Mouse (Mus musculus) urinary bladder, postnatal 10 days (tissue): ENCODE data around the gene Zfp82.
"Not testable (repeated sequence)": the region's sequence is repeated elsewhere in the genome, so short reads cannot be mapped to it uniquely, and the experiment has no call there.

Source experiments
- DNase-seq: peaks from one replicate; pipeline ENCODE4 v3.0.0; 2022; ENCODE audit warnings: low spot score

Zfp82 gene

DNA sequence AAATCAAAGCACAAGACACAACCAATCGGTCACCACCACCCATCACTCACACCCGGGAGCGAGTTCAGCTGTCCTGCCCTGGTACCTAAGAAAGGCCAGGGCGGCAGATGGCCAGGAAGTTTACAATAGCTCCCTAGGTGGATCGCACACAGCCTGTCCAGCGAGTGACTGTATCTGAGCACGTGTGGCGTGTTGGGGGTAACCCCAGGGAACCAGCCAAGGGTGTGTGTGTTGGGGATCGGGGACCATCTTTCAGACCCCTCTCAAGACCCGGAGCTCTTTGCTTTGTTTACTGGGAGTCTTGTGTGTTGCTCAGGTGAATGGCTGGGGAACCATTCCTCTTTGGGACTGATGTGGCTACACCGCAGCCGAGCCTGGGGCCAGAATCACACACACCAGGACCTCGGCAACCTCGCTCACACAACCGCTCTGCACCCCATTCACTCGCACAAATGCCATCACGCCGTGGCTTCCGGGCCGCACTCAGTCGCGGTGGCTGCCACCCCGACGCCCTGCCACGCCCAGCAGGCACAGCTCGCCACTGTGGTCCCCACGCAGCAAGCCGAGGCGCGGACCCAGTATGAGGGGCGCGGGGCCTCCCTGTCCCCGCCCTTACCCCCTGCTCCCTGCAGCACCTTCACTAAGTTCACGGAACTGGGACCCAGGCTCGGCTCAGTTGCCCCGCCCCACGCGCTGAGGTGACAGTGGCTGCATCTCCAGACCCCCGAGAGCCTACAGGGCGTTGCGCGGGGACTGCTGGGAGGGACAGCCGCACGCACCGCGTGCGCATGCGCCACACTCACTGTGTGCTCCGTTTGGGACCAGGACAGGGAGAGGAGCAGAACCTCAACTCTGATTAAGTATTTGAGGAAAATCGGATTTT, at the start of gene Zfp82:
Zfp82 (minus strand) TSS at position 755 of the 883 bp plus-strand sequence.
- peak; percentile 30 for DNase-seq

DNA sequence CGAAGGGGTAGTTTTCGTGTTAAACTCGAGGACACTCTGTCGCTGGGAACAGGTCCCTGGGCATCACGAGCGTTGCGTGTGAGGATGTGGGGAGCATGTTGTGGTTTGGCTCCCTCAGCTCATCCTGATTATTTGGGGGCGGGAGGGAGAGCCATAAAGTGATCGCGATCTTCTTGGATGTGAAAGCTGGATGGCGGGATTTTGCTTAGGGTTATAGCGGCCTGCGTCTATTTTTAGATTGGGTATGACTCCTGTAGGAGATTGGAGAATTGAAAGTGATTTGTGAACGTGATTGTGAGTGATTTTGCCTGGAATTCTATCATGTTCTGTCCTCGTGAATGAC, 49.5 kb upstream of the Zfp82 start:
- DNase-seq = no peak

DNA sequence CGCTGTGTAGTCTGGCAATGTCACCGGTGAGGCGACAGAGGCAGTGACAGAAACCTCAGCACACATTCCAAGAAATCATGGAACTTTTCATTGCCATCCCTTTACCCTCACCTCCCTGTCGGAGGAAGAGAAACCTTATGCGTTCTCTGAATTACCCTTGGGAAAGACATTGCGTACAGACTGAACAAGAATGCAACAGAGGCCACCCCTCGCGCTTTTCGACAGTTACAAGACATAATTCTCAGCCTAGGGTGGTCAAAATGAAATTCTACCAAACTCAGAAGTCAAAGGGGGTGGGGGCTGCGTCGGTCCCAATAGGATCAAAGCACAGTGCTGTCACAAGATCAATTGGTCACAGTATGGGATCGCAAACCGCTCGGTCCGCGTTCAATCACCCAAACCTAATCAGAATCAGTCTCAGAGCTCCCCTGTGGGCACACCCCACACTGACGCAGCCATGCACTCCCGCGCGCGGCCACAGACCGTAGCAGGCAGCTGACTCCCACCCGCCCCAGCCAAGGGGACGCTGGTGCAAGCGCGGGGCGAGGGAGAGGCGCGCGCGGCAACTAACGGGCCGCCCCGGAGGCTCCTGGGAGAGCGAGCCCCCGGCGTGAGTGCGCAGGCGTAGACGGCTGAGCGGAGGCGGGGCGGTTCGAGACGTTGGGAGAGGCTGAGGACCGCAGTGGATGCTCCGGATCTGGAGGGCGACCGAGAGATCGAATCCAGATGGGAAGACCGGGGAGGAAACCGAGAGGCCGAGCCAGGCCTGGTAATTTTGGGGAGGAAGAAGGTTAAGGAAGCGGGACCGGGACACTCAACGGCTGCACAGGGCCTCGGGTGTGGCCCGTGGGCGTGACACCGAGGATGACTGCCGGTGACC, 48.8 kb upstream of the Zfp82 start, which contains the start of gene Zfp382:
Zfp382 (plus strand) TSS at position 635 of the 880 bp plus-strand sequence.
- DNase-seq = peak; percentile 64

DNA sequence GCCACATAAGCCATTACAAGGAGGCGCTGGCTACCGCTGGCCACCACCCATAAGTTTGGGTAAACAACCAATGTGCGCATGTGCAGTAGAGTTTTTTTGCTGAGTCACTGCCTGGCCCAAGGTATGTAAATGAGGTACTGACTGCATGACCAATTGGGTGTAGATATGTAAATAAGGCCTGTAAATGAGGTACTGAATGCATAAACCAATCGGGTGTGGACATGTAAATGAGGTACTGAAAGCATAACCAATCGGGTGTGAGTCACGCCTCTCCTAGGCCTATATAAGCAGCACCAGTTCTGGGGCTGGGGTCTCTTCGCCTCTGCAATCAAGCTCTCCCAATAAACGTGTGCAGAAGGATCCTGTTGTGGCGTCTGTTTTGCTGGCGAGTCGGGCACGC, 45.2 kb upstream of the Zfp82 start:
- not testable (repeated sequence) for DNase-seq

DNA sequence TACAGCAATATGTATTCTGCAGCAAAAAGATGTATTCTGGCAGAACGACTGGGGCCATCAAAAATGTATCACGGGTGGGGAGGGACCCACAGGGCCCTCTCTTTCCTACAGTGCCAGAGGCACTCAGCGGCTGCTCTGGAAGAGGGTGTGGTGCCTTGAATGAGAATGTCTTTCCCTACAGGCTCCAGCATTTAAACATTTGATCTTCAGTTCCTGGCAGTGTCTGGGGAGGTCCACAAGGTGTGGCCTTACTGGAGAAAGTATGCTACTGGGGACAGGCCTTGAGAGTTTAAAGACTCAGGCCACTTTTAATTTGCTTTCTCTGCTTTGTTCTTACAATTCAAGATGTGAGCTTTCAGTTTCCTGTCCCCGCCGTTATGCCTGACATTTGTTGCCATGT, 43.4 kb upstream of the Zfp82 start:
- DNase-seq = no peak

DNA sequence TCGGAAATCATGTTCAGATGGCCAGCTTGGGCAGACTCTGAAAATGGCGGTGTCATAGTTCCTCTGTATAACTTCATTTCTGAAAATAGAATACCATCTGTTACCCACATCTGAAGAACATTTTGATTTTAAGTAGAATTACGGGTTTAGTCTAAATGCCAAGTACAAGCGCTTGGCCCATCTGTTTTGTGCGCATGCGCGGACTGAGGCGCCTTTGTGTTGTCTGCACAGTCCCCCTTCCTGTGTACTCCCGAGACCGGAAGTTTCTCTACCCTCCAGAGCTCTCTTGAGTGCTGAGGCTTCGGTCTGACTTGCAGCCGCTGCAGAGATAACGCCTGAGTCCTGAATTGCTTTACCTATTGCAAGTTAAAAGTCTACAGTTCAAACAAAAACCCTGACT, 26.6 kb upstream of the Zfp82 start:
- DNase-seq = no peak

DNA sequence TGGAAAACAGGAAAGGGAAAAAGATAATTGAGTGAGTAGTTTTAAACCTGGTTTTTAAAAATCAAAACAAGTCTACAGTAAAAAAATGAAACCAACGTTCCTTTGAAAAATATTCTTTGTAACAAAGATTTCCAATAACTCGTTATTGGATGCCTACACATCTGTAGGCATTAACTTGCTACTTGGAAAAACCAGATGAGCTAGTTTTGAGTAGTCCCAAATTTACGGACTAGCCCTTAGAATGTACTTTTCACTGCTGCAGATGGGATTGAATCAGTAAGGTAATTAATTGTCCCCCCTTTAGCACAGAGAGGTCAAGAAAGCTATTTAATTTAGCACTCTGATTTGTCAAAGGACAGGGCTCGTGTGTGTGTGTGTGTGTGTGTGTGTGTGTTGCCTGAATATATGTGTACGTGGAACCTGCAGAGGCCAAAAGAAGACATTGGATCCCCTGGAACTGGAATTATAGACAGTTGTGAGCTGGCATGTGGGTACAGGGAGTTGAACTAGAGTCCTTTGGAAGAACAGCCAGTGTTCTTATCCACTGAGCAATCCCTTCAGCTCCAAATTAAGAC, 22.9 kb upstream of the Zfp82 start:
- no peak for DNase-seq

DNA sequence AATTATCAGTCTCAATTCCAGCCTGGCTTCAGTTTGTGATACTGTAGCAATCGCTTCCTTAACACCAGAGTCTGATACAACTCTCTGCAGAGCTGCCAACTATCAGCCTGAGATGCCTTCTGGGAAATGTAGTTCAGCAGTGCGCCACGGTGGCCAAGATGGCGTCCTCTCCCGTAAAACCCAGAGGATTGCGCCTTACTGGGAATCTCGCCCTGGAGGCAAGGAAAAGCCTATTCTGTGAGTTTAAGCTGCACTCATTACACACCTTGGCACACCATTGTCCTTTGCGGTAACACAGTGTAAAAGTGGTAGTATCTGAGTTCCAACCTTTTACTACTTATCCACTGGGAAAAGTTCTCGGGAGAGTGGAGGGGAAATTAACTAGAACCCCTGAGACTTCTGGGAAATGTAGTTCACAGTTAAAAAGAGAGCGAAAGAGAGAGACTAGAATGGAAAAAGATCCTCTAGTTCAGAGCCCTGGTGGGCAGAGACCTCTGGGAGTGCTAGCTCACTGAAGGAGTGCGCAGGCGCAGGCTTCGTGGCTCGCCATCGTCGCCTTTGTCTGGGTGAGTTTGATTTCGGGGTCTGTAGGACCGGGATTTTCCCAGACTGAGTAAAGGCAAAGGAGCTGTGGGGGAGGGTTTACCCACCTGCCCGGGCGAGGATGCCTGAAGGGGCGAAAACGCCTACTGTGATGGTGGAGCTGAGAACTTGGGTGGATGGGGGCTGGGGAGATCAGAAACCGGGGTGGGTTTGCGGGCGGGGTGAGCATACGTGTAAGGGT, 22.1 kb upstream of the Zfp82 start, which contains the start of gene Zfp260:
Zfp260 (plus strand) TSS at position 132 of the 784 bp plus-strand sequence.
- DNase-seq = peak; percentile 70

DNA sequence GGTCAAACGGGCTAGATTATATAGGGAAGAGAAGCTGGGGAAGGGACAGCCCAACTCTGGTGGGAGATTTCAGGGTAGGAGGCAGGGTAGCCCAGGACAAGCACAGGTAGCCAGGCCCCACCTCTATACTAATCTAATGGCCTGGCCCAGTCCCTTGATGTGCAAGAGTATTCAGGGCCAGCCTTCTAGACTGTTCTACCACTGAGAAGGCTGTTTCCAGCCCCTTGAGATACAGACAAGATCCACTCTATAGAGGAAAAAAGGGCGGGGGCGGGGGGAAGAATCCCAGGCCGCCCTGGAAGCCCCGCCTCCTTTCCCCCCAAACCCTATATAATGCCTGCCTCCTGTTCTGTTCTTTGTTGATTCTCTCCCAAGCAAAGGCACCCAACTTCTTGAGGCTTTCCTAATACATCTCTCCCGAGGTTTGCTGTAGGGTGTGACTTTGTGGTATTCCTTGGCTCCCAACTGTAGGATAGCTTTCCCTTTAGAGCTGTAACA, 21.3 kb upstream of the Zfp82 start:
- DNase-seq = no peak

DNA sequence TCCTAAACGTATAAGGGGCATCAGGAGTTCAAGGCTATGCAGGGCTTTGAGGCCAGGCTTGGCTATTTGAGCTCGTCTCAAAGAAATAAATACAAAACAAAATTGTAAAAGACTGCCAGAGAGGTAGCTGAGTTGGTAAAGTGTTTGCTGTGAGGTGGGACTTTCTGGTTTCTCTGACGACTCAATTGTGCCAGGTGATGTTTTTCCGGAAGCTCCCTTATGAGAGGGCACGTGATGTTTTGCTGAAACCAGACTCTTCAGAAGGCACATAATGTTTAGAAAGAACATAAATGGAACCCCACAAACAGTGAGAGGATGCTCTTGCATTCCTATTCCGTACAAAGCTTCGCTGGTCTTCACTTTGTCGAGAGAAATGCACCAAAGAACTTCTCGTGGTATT, 20.0 kb upstream of the Zfp82 start:
- no peak for DNase-seq

DNA sequence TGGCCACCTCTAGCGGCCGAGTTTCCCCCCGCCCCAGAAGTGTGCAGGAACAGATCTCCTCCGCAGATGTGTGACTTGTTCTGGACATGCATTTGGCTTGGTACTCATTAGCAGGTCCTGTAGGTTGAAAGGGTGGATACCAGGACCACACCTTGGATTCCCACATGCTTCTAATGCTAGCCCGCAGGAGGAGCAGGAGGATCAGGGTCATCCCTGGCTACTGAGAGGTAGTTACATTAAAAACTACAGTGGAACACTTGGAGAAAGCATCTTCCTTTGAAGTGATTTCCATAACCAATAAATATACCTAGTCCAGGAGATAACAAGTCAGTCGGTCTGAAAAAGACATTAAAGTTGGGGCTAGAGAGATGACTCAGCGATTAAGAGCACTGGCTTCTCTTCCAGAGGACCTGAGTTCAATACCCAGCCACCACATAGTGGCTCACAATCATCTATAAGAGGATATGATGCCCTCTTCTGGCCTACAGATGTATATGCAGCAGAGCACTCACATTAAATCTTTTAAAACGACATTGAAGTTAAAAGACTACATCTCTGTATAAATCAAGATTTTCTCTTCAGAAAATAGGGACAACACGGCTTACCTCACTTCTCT, 18.4 kb upstream of the Zfp82 start:
- DNase-seq = no peak

DNA sequence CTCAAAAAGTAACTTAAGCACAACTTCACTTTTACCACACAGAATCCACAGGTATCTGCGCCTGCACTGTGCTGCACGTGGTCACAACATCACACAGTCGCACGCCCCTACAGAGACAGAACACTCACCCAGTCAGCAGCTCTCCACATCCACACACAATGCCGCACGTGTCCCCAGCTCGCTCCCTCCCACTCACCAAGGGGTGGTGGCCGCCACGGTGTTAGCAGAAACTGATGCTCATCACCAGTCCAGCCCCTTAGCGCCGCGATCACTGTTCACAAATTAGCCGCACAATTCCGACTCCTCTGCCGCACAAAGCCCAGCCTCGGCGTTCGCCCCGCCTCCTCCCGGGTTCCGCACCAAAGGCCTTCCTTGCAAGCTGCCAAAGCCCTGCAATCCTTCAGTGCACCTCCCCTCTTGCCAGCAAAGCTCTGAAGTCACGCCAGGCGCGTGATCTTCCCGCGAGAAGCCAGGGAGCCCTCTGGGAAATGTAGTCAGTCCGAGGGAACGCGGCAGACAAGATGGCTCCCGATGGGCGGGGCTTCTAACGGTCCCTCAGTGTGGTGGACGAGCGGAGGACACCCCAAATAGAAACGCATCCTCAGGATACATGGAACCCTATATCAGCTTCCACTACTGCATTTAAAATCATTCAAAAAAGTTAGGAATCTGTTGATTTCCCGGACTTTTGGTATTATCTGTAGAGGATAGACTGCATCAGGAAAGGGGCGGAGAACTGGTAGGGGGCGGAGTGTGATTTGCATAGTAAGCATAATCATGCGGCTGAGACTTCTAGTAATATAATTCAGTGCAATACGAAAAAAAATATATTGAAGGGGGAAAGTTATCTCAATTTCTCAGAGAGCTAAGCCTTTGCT, 17.6 kb upstream of the Zfp82 start, which contains the start of the genes Gm26920 and Zfp566:
Gm26920 (minus strand) TSS at position 319 of the 878 bp plus-strand sequence.
Zfp566 (minus strand) TSS at position 436 of the 878 bp plus-strand sequence.
- DNase-seq = peak; percentile 78

DNA sequence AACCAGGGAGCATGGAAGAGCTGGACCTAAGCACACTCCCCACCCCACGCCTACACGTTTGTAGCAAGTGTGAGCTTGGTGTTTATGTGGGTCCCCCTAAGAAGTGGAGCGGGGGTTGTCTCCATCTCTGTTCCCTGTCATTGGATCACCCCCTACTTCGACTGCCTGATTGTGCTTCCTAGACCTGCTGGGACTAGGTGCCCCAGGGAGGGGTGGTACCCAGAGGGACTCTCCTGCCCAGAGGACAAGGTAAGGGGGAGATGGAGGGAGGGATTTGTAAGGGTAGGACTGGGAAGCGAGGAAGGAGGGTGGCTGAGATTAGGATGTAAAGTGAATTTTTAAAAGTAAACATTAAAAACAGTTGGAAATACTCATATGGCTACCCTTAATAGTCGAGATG, 16.7 kb upstream of the Zfp82 start:
- DNase-seq = no peak

DNA sequence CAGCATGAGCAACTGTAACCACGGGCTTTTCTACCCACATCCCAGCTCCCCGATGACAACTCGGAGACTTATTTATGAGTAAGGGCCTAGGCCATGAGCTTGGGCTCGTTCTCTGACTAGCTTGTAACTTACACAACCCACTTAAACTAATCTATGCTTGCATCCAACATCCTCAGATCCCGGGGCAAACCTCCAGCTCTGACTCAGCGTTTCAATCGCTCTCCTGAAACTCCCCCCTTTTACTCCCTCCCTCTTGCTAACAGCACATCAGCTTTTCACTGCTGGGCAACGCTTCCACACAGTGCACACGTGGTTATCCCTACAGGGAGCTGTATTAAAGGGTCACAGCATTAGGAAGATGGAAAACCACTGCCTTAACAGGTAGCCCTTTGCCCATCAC, 13.8 kb upstream of the Zfp82 start:
- no peak for DNase-seq

DNA sequence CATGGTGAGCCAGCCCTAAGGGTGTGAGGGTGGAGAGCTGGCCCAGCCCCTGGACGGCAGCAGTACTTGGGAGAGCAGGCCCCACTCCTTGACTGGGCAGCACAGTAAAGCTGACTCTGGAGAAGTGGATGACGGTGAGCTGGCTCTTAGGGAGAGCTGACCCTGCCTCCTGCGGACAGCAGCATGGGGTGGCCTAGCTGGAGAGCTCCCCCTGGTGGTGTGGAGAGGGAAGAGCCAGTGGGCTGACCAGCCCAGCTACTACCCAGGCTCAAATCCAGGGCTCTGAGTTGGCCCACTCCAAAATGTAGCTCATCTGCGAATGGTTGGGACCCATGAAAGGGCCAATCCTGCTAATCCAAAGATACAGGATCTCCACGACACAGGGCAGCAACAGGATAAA, 8.1 kb downstream of the Zfp82 start:
- DNase-seq = no peak

DNA sequence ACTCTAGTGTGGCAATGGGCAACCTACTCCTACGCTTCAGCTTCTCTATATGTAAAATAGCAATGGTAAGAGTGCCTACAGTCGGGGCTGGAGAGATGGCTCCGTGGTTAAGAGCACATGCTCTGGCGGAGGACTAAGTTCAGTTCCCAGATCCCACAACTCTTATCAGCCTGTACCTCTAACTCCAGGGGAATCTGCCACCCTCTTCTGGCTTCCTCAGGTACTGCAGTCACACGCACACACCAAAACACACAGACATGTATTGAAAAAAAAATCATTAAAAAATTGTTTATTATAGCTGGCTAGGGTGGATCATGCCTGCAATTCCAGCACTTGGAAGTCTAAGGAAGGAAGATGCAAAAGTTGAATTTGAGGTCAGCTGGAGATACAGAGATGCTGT, 10.2 kb downstream of the Zfp82 start:
- DNase-seq = no peak

DNA sequence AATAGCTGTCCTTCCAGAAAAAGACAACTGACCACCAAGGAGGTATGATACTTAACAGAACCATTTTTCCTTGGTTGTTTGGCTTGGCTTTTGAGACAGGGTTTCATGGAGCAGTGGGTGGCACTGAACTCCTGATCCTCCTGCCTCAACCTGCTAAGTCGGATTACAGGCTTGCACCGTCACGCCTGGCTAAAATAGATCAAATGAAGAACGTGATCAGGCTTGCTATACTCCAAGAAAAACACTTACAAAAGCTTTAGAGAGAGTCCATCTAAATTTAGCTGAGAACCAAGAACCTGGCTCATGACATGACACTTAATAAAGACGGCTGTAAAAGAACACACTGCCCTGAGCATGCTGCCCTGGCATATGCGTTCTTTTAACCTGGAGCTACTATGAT, 12.4 kb downstream of the Zfp82 start:
- no peak for DNase-seq

DNA sequence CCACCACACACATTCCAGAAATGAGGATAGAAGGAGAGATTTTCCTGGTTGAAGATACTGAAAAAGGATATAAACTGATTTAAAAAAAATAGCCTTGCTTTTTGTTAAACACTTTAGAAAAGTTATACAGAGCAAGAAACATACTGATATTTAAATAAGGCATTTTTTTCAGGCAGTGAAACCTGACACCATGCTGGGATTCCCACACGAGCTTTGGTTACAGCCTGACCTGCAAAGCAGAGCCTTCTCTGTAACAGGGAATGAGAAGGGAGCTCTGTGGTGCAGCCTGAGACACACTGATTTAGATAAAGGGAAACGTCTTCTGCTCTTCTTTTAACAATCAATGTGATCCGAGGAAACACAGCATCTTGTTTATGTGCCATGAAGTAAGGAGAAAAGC, 19.1 kb downstream of the Zfp82 start:
- DNase-seq = no peak

DNA sequence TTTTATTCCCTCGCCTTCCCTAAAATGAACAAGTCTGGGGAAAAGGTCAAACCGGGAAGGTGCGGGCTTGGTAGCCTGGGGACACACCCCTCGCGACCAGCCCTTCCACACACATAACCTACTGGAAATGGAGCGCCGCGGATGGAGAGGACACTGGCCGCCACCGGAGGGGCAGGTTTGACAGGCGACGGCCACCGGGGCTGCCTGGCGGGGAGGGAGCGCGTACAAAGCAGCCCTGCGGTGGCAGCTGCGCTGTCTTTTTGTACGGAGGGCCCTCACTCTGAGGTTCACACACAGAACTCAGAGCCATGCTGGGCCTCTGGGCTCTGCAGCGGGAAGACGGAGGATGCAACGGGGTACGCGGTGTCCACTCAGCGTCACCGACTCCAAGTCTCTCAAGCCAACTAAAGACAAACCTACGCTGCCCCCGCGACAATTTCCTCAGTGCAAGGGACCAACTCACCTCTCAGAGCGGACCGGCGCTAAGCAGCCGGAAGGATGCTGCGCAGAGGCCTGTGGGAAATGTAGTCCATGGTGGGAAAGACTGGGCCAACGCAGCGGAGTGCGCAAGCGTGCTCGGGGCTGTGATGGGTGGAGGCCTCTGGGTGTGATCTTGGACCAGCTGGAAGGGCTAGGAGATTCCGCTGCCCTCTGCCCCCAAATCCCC, 21.7 kb downstream of the Zfp82 start, which contains the start of gene Zfp14:
Zfp14 (minus strand) TSS at position 499 of the 667 bp plus-strand sequence.
- DNase-seq = peak; percentile 42
